Mouse (Mus musculus) midbrain, embryonic 16.5 days (tissue): ENCODE results near the gene Ezh1. TPM values are rescaled to one million over a fixed set of nuclear protein-coding genes. Genes with fewer than 3 reads are reported as not detected.

Source experiments
- ATAC-seq: fragments of 200-750 bp; cut with Nextera tagmentation; 2 replicates; pipeline ENCODE4 v1.8.0; 2017; ENCODE audit warnings: moderate TSS enrichment
- H3K27ac ChIP-seq: fragments of 300-500 bp; sonication (generic); 2 replicates; pipeline ENCODE4 v1.5.1; 2014; ENCODE audit warnings: mild to moderate bottlenecking, low read length, mixed read lengths
- H3K27me3 ChIP-seq: fragments of 300-500 bp; sonication (generic); 2 replicates; pipeline ENCODE4 v1.6.1; 2014; ENCODE audit warnings: low read depth, low read length, mixed read lengths; ENCODE audit not compliant: control insufficient read depth, insufficient read depth
- H3K36me3 ChIP-seq: fragments of 300-500 bp; sonication (generic); 2 replicates; pipeline ENCODE4 v1.6.1; 2014; ENCODE audit warnings: mild to moderate bottlenecking, low read length, moderate library complexity, mixed read lengths; ENCODE audit not compliant: control insufficient read depth, insufficient read depth
- H3K4me1 ChIP-seq: fragments of 300-500 bp; sonication (generic); 2 replicates; pipeline ENCODE4 v1.6.1; 2014; ENCODE audit warnings: mild to moderate bottlenecking, low read length, mixed read lengths; ENCODE audit not compliant: control insufficient read depth, insufficient read depth
- H3K4me2 ChIP-seq: fragments of 300-500 bp; sonication (generic); 2 replicates; pipeline ENCODE4 v1.6.1; 2014; ENCODE audit warnings: mild to moderate bottlenecking, low read length, mixed read lengths
- H3K4me3 ChIP-seq: fragments of 300-500 bp; sonication (generic); 2 replicates; pipeline ENCODE4 v1.5.1; 2014; ENCODE audit warnings: low read depth, mild to moderate bottlenecking, low read length, moderate library complexity, mixed read lengths
- H3K9ac ChIP-seq: fragments of 300-500 bp; sonication (generic); 2 replicates; pipeline ENCODE4 v1.6.1; 2014; ENCODE audit warnings: low read depth, low read length, mixed read lengths
- H3K9me3 ChIP-seq: fragments of 300-500 bp; sonication (generic); replicated peaks from 2 replicates; pipeline ENCODE4 v1.6.1; 2014; ENCODE audit warnings: mild to moderate bottlenecking, low read length, mixed read lengths; ENCODE audit not compliant: control insufficient read depth, poor library complexity, severe bottlenecking
- WGBS: fragments of 180-500 bp; shearing (Covaris S2); extraction: QIAGEN DNeasy Blood & Tissue Kit; methylation state at CpG from one replicate; pipeline ENCODE4 v1.1.7; 2014; 5-methylcytosine and 5-hydroxymethylcytosine counted together
- polyA plus RNA-seq: library from polyadenylated mRNA; unstranded; fragments of >200 nt; fragmentation: Nextera tagmentation; extraction: Ambion mirVana; gene quantifications from 2 replicates; pipeline ENCODE4 v1.2.1, GENCODE M21; 2015

The Ezh1 gene
- polyA plus RNA-seq, 1 experiment from 2014 or later = 34.4 TPM

DNA sequence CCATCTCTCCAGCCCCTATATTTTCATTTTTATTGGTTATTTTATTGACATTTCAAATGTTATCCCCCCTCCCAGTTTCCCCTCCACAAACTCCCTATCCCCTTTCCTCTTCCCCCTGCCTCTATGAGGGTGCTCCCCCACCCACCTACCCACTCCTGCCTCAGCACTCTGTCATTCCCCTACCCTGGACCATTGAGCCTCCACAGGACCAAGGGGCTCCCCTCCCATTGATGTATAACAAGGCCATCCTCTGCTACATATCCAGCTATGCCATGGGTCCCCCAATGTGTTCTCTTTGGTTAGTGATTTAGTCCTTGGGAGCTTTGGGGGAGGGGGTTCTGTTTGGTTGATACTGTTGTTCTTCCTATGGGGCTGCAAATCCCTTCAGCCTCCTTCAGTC lies 71.6 kb downstream of the Ezh1 start:
- Histone ChIP-seq H3K4me1 (peaks cover 15% of the 10 kb centered on the region), H3K9me3 (no peaks in the 10 kb centered on the region), H3K27me3 (no peaks in the 10 kb centered on the region; the same call in 1 of the 2 replicates), H3K9ac (no peak overlapping the region), H3K4me3 (no peak overlapping the region), H3K27ac (no peak overlapping the region), H3K4me2 (no peak overlapping the region), H3K36me3 (peaks cover 3% of the 10 kb centered on the region)
- ATAC-seq = no peak

DNA sequence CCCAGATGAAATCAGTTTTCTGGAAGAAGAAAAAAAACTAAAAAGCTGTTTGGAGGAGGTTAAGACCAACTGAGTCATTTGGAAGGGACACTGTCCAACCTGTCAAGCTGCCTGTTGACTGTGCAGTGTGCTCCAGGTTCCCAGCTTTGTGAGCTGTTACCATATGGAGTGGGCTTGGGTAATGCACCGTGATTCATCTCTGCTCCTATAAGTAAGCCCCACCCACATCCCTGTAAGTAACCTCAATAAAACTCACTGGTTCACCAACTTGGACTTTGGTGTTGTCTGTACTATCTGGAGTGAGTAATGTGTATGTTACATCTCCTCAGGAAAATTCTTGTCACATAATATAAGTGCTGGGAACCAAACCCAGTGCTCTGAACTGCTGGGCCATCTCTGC lies 73.4 kb downstream of the Ezh1 start:
- H3K36me3 ChIP-seq = no peaks in the 10 kb centered on the region
- no peak overlapping the region for H3K4me3 ChIP-seq
- no peak for ATAC-seq
- H3K9me3 ChIP-seq = no peaks in the 10 kb centered on the region
- H3K4me1 ChIP-seq = peaks cover 15% of the 10 kb centered on the region
- H3K27ac ChIP-seq = no peak overlapping the region
- H3K9ac ChIP-seq = no peak overlapping the region
- H3K4me2 ChIP-seq = no peak overlapping the region
- 60% methylated on average over 1 of the region's 1 CpGs for WGBS
- no peaks in the 10 kb centered on the region for H3K27me3 ChIP-seq

- Histone ChIP-seq H3K4me3 (no peak overlapping the region), H3K27ac (no peak overlapping the region), H3K36me3 (no peaks in the 10 kb centered on the region), H3K4me2 (no peak overlapping the region), H3K27me3 (no peaks in the 10 kb centered on the region), H3K9me3 (no peaks in the 10 kb centered on the region), H3K4me1 (peaks cover 15% of the 10 kb centered on the region), H3K9ac (no peak overlapping the region)
- WGBS = 57% methylated on average over 2 of the region's 2 CpGs
- no peak for ATAC-seq
These were observed 75.2 kb downstream of the Ezh1 start for GRCm38 (mm10) chr11:101151063-101151462.

GRCm38 (mm10) chr11:101149178-101150105 lies 76.8 kb downstream of the Ezh1 start:
- no peak overlapping the region for H3K9ac ChIP-seq
- no peak overlapping the region for H3K4me3 ChIP-seq
- H3K4me2 ChIP-seq = no peak overlapping the region
- no peak overlapping the region for H3K27ac ChIP-seq
- WGBS = 46% methylated on average over 9 of the region's 9 CpGs
- H3K4me1 ChIP-seq = peaks cover 10% of the 10 kb centered on the region
- no peaks in the 10 kb centered on the region for H3K9me3 ChIP-seq
- H3K36me3 ChIP-seq = no peaks in the 10 kb centered on the region
- no peak for ATAC-seq
- no peaks in the 10 kb centered on the region for H3K27me3 ChIP-seq

DNA sequence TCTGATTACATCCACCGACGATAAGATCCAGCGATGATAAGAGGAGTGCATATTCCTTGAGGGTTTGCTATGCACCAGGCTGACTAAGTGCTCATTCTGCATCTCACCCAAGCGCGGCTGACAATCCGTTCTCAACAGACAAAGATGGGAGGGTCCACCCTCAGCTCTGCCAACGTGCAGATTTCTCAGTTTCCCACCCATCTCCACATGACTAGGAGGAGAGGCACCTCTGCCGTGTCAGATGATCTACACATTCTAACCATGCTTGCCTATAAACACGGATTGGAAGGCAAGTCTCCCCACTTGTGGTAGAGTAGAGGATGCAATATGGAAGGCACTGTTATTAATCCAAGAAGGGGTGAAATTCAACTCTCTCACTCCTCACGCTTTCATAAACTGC lies 77.5 kb downstream of the Ezh1 start:
- Histone ChIP-seq H3K4me3 (no peak overlapping the region), H3K4me1 (peaks cover 13% of the 10 kb centered on the region), H3K4me2 (no peak overlapping the region), H3K27ac (no peak overlapping the region), H3K9ac (no peak overlapping the region), H3K27me3 (no peaks in the 10 kb centered on the region), H3K36me3 (no peaks in the 10 kb centered on the region), H3K9me3 (no peaks in the 10 kb centered on the region)
- no peak for ATAC-seq
- 71% methylated on average over 10 of the region's 10 CpGs for WGBS

DNA sequence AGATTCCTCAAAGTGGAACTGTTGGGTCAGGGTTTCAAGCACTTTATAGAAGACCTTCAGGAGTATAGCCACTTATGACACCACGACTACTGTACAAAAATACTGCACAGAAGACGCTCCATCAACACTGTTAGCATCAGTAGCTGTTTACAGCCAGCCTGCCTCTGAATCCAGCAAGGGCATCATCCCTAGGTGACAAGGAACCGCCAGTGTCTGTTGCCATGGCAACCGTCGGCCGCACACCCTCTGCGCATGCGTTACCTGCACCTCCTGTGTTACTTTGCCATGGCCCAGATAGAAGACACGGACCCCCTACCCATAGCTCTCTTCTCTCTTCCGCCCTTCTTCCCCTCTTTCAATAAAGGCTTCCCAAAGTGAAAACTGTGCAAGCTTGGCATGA lies 79.9 kb downstream of the Ezh1 start:
- Histone ChIP-seq H3K4me3 (no peak overlapping the region), H3K4me2 (peak overlapping the region; percentile 38; the same call in 1 of the 2 replicates), H3K4me1 (peaks cover 16% of the 10 kb centered on the region), H3K9ac (no peak overlapping the region), H3K36me3 (no peaks in the 10 kb centered on the region), H3K9me3 (no peaks in the 10 kb centered on the region), H3K27ac (peak overlapping the region; percentile 81), H3K27me3 (no peaks in the 10 kb centered on the region)
- ATAC-seq = peak; percentile 75
- 9% methylated on average over 10 of the region's 10 CpGs for whole genome bisulfite sequencing

- Histone ChIP-seq H3K36me3 (no peaks in the 10 kb centered on the region), H3K27me3 (no peaks in the 10 kb centered on the region), H3K4me2 (peak overlapping the region; percentile 44), H3K4me1 (peaks cover 16% of the 10 kb centered on the region), H3K27ac (peak overlapping the region; percentile 61), H3K9ac (peak overlapping the region; percentile 0; the same call in 1 of the 2 replicates), H3K4me3 (peak overlapping the region; percentile 14), H3K9me3 (no peaks in the 10 kb centered on the region)
- ATAC-seq = peak; percentile 76; the same call in 1 of the 2 replicates
- 19% methylated on average over 18 of the region's 19 CpGs for WGBS
These were observed 82.7 kb downstream of the Ezh1 start for GRCm38 (mm10) chr11:101143338-101144225.

DNA sequence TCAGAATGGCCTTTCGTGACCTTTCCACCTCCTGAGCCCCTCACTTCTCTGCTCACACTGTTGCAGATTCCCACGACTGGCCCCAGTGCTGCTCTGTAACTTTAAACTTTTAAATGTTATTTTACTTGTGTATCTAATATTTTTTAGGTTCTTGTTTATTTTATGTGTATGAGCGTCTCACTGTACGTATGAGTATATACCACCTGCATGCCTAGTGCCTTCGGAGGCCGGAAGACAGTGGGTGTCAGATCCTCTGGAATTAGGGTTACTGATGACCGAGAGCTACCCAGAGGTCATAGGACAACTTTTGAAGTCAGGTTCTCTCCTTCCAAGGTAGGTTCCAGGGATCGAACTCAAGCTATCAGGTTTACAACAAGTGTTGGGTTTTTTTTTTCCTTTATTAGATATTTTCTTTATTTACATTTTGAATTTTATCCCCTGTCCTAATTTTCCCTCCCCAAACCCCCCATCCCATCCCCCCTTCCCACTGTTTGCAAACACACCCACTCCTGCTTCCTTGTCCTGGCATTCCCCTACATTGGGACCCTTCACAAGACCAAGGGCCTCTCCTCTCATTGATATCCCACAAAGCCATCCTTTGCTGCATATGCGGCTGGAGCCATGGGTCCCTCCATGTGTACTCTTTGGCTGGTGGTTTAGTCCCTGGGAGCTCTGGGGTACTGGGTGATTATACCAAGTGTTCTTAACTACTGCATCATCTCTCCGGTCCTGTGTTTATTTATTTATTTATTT lies 83.9 kb downstream of the Ezh1 start:
- H3K27ac ChIP-seq = no peak overlapping the region
- no peak for ATAC-seq
- WGBS = 91% methylated on average over 10 of the region's 10 CpGs
- H3K9ac ChIP-seq = no peak overlapping the region
- no peaks in the 10 kb centered on the region for H3K9me3 ChIP-seq
- H3K27me3 ChIP-seq = no peaks in the 10 kb centered on the region
- peaks cover 16% of the 10 kb centered on the region for H3K4me1 ChIP-seq
- no peaks in the 10 kb centered on the region for H3K36me3 ChIP-seq
- no peak overlapping the region for H3K4me3 ChIP-seq
- no peak overlapping the region for H3K4me2 ChIP-seq
